Mouse (Mus musculus) midbrain, embryonic 16.5 days (tissue): ENCODE measurements around the gene Hoxa6. TPM values are rescaled to one million over a fixed set of nuclear protein-coding genes. Genes with fewer than 3 reads are reported as not detected.

Source experiments
- ATAC-seq: fragments of 200-750 bp; cut with Nextera tagmentation; 2 replicates; pipeline ENCODE4 v1.8.0; 2017; ENCODE audit warnings: moderate TSS enrichment
- H3K27ac ChIP-seq: fragments of 300-500 bp; sonication (generic); 2 replicates; pipeline ENCODE4 v1.5.1; 2014; ENCODE audit warnings: mild to moderate bottlenecking, low read length, mixed read lengths
- H3K27me3 ChIP-seq: fragments of 300-500 bp; sonication (generic); 2 replicates; pipeline ENCODE4 v1.6.1; 2014; ENCODE audit warnings: low read depth, low read length, mixed read lengths; ENCODE audit not compliant: control insufficient read depth, insufficient read depth
- H3K36me3 ChIP-seq: fragments of 300-500 bp; sonication (generic); 2 replicates; pipeline ENCODE4 v1.6.1; 2014; ENCODE audit warnings: mild to moderate bottlenecking, low read length, moderate library complexity, mixed read lengths; ENCODE audit not compliant: control insufficient read depth, insufficient read depth
- H3K4me1 ChIP-seq: fragments of 300-500 bp; sonication (generic); 2 replicates; pipeline ENCODE4 v1.6.1; 2014; ENCODE audit warnings: mild to moderate bottlenecking, low read length, mixed read lengths; ENCODE audit not compliant: control insufficient read depth, insufficient read depth
- H3K4me2 ChIP-seq: fragments of 300-500 bp; sonication (generic); 2 replicates; pipeline ENCODE4 v1.6.1; 2014; ENCODE audit warnings: mild to moderate bottlenecking, low read length, mixed read lengths
- H3K4me3 ChIP-seq: fragments of 300-500 bp; sonication (generic); 2 replicates; pipeline ENCODE4 v1.5.1; 2014; ENCODE audit warnings: low read depth, mild to moderate bottlenecking, low read length, moderate library complexity, mixed read lengths
- H3K9ac ChIP-seq: fragments of 300-500 bp; sonication (generic); 2 replicates; pipeline ENCODE4 v1.6.1; 2014; ENCODE audit warnings: low read depth, low read length, mixed read lengths
- H3K9me3 ChIP-seq: fragments of 300-500 bp; sonication (generic); replicated peaks from 2 replicates; pipeline ENCODE4 v1.6.1; 2014; ENCODE audit warnings: mild to moderate bottlenecking, low read length, mixed read lengths; ENCODE audit not compliant: control insufficient read depth, poor library complexity, severe bottlenecking
- WGBS: fragments of 180-500 bp; shearing (Covaris S2); extraction: QIAGEN DNeasy Blood & Tissue Kit; methylation state at CpG from one replicate; pipeline ENCODE4 v1.1.7; 2014; 5-methylcytosine and 5-hydroxymethylcytosine counted together
- polyA plus RNA-seq: library from polyadenylated mRNA; unstranded; fragments of >200 nt; fragmentation: Nextera tagmentation; extraction: Ambion mirVana; gene quantifications from 2 replicates; pipeline ENCODE4 v1.2.1, GENCODE M21; 2015

Gene Hoxa6
- polyA plus RNA-seq, 1 experiment from 2014 or later = not detected

DNA sequence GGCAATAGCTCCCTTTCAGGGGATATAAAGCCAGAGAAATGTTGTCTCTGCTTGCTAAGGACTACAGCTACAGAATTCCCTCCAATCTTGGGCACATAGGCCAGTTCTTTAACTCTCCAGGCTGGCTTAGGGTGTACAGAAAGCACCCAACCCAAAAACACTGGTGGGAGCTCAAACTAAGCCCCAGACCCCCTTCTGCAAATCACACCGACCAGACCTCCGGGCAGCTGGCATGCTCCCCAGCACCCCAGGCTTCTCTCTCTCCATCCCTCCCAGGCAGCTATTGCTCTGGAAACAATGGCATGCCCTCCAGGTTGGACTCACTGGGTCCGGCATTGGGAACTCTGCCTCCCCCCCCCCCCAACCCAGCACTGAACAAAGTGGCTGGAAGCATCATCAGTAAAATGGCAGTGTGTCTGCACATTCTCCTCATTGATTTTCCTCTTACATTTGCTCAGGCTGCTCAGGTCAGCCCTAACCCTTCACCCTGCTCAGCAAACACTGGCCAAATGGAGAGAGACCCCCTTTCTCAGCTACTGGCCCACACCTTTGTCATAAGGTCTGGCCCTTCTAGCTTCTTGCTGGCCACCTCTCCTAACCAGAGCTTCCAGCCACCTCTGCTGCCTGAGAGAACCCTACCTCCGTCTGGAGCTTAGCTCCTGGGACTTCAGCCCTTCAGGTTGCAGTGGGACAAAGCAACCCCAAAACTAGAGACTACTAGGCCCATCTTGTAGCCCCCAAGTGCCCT, 29.4 kb downstream of the Hoxa6 start:
- Histone ChIP-seq H3K27ac (no peak overlapping the region), H3K4me2 (no peak overlapping the region), H3K9me3 (no peaks in the 10 kb centered on the region), H3K4me3 (no peak overlapping the region), H3K27me3 (peaks cover 83% of the 10 kb centered on the region), H3K36me3 (no peaks in the 10 kb centered on the region), H3K4me1 (peaks cover 2% of the 10 kb centered on the region; the same call in 1 of the 2 replicates), H3K9ac (no peak overlapping the region)
- WGBS = 6% methylated on average over 4 of the region's 4 CpGs
- no peak for ATAC-seq

DNA sequence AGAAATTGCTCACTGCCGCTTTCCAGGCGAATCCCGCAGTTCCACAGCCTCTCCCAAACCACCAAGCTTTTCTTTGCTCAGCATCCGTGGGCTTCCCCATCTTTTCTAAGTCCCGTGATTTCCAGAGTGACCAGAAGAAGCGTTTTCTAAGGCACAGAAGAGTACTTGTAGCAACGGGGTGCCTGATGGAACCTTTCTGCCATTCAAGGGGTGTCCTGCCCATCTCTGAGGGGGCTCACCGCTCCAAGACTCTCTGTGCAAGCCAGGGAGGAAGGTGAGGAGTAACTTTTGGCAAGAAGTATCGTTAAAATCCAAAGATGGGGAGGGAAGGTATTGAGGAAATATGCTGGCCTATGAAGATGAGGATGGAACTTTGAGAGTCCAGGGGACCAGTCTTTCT, 30.7 kb downstream of the Hoxa6 start:
- H3K27me3 ChIP-seq = peaks cover 82% of the 10 kb centered on the region

DNA sequence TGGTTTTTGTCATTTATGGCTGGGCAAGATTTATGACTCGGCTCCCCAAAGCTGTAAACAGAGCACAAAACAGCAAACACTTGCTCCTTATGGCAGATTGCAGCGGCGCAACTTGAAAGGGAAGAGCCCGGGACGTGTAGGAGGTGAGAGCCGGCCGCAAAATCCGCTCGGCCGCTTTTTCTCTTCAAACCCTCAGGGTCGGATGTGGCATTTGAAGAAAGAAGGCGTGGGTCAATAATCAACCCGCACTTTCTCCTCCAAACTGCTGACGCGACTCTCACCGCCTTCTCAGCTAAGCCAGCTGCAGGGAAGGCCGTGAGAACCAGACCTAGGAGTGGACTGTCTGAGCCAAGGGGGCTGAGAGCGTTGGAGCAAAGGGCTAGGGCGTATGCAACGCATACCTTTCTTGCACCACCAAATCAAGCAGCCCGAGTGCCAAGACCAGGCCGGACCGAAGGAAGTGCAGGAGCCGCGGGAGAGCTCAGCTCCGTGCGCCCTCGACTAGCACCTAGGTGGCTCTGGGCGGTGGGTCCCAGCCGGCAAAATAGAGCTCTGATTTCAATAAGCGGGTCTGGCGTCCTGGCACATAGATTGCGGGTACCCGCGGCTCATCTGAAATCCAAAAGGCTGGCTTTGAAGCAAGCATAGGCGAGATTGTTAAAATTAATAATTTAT, 31.3 kb downstream of the Hoxa6 start, which contains the start of gene 5730596B20Rik:
5730596B20Rik (plus strand) TSS at position 438 of the 675 bp plus-strand sequence.
- Histone ChIP-seq H3K4me3 (no peak within 1 kb of the TSS), H3K4me1 (peaks cover 5% of the 10 kb centered on the region)

More for the DNA sequence above, 30.7 kb downstream of the Hoxa6 start:
- Histone ChIP-seq H3K4me2 (no peak overlapping the region), H3K4me3 (no peak overlapping the region), H3K27ac (no peak overlapping the region), H3K36me3 (no peaks in the 10 kb centered on the region), H3K9ac (no peak overlapping the region), H3K9me3 (no peaks in the 10 kb centered on the region), H3K4me1 (peaks cover 2% of the 10 kb centered on the region; the same call in 1 of the 2 replicates)
- ATAC-seq = no peak
- under 1% methylated on average over 9 of the region's 9 CpGs for WGBS

DNA sequence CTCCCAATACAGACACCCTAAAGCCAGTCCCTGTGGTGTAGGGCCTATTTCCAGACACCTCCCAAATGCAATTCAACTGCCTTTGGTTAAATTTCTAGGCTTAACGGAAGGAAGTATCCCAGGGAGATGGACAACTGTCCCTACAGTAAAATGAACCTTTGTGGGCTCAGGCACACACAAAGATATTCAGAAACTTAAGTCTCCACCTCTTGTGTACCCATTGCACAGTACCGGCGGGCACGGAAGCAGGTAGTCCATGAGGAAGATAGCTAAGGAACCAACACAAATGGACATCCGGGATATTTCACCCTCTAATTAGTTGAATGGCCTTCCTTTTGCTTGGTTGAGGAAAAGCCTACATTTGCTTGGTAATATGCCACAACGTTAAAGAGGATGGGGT, 32.1 kb downstream of the Hoxa6 start:
- Histone ChIP-seq H3K9me3 (no peaks in the 10 kb centered on the region), H3K4me3 (no peak overlapping the region), H3K4me2 (no peak overlapping the region), H3K9ac (no peak overlapping the region), H3K27me3 (peaks cover 82% of the 10 kb centered on the region), H3K36me3 (no peaks in the 10 kb centered on the region), H3K27ac (no peak overlapping the region), H3K4me1 (peaks cover 5% of the 10 kb centered on the region)
- ATAC-seq = no peak
- under 1% methylated on average over 6 of the region's 6 CpGs for WGBS

More for the DNA sequence above, 31.3 kb downstream of the Hoxa6 start, which contains the start of gene 5730596B20Rik:
- peaks cover 82% of the 10 kb centered on the region for H3K27me3 ChIP-seq
- no peak within 1 kb of the TSS for H3K27ac ChIP-seq
- no peaks in the 10 kb centered on the region for H3K36me3 ChIP-seq
- no peaks in the 10 kb centered on the region for H3K9me3 ChIP-seq
- no peak within 1 kb of the TSS for H3K4me2 ChIP-seq
- under 1% methylated on average over 36 of the region's 36 CpGs for WGBS
- no peak within 1 kb of the TSS for H3K9ac ChIP-seq
- no peak for ATAC-seq

DNA sequence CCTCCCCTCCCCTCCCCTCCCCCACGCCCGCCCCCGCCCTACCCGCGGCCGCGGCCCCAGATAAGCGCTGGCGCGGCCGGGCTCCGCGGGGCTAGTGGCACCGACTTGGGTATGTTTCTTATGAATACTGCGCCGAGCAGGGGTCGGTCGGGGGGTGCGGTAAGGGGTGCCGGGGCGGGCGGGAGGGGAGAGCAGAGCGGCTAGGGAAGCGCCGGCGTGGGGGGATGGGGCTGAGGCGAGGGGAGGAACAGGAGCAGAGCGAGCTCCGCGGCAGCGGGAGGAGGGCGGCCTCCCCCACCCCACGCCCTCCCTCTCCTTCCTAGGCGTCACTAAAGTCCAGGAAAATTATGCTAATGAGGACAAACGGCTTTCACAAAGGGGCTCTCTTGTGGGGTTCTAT, 32.7 kb downstream of the Hoxa6 start:
- H3K4me2 ChIP-seq = no peak overlapping the region
- no peak overlapping the region for H3K27ac ChIP-seq
- peaks cover 82% of the 10 kb centered on the region for H3K27me3 ChIP-seq
- H3K4me1 ChIP-seq = peaks cover 5% of the 10 kb centered on the region
- H3K4me3 ChIP-seq = no peak overlapping the region
- H3K36me3 ChIP-seq = no peaks in the 10 kb centered on the region
- H3K9me3 ChIP-seq = no peaks in the 10 kb centered on the region
- 3% methylated on average over 19 of the region's 35 CpGs for WGBS
- no peak for ATAC-seq
- no peak overlapping the region for H3K9ac ChIP-seq

DNA sequence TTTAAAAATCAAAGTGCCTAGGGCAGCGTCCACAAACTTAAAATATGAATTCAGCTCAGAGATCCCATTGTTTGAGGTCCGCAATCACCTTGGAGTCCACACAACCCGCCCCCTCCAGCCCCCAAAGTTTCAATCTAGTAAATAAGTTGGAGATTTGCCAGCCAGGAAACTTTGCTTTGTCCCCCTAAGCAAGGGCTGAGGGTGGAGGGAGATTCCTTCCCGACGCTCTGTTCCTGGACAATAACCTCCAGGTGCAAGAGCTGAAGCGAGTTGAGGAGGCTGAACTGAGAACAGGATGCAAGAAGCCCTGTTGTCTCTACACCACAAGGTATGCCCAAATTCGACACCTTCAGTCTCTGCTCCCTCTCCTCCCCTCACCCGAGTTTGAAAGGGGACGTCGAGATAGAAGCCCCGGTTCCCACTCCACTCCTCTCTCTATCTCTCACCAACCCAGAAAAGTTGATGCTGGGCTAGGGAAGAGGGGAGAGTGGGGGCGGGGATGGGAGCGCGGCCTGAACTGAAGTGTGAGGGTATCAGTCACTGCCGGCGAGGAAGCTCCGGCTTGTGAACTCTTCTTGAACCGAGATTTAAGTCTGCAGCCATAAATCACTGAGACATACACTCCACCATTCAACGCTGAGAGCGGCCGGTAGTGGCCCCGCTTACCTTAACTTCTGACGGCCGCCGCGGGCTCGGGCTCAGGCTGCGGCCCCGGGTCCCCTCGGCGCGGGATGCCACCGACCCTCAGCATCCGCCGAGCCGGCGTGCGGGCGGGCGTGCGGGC, 33.4 kb downstream of the Hoxa6 start:
- Histone ChIP-seq H3K27me3 (peaks cover 82% of the 10 kb centered on the region), H3K4me3 (no peak overlapping the region), H3K36me3 (no peaks in the 10 kb centered on the region), H3K9me3 (no peaks in the 10 kb centered on the region), H3K27ac (no peak overlapping the region), H3K4me1 (peaks cover 5% of the 10 kb centered on the region), H3K9ac (no peak overlapping the region), H3K4me2 (no peak overlapping the region)
- under 1% methylated on average over 41 of the region's 41 CpGs for WGBS
- no peak for ATAC-seq

DNA sequence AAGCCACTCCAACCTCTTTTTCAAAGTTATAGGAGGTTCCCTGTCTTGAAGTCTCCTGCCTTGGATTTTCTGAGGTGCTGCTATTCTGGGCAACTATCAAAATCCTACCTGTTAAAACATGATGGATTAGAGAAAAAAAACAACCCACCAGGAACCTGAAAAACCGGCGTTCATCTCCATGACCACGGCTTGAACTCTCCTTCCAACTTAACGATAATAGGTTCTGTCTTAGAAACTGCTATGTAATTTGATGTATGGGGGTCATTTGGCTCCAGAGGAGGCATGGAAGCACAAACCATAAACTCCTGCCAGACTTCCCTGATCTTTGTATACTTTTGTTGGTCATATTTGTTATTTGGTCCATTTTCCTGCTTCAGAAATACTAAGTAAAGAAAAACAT, 34.9 kb downstream of the Hoxa6 start:
- H3K4me2 ChIP-seq = no peak overlapping the region
- H3K9me3 ChIP-seq = no peaks in the 10 kb centered on the region
- H3K36me3 ChIP-seq = no peaks in the 10 kb centered on the region
- H3K27ac ChIP-seq = no peak overlapping the region
- H3K4me1 ChIP-seq = peaks cover 5% of the 10 kb centered on the region
- no peak overlapping the region for H3K4me3 ChIP-seq
- H3K9ac ChIP-seq = no peak overlapping the region
- peaks cover 74% of the 10 kb centered on the region for H3K27me3 ChIP-seq
- ATAC-seq = no peak
- 5% methylated on average over 4 of the region's 4 CpGs for WGBS

DNA sequence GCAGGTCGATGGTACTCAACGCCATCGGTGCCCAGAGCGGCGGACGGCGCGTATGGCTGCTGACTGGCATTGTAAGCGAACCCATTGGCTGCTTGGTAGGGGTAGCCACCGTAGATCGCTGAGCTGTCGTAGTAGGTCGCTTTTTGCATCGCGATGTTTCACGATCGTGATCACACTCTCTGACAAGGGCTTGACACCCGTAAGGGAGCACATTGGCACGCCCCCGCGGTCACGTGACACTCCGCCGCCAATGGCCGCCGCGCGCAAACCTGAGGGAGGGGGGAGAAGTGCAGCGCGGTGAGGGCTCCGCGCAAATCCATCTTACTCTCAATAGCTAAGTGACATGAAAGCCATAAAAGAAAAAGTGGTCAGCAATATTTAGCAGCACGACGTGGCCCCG, 36.0 kb downstream of the Hoxa6 start:
- peaks cover 5% of the 10 kb centered on the region for H3K4me1 ChIP-seq
- H3K4me3 ChIP-seq = no peak overlapping the region
- 0 out of 2 replicates have a peak overlapping the region, but pooled peaks have one; percentile 5 for H3K4me2 ChIP-seq
- H3K27ac ChIP-seq = no peak overlapping the region
- H3K9ac ChIP-seq = no peak overlapping the region
- no peak for ATAC-seq
- peaks cover 72% of the 10 kb centered on the region for H3K27me3 ChIP-seq
- under 1% methylated on average over 35 of the region's 35 CpGs for WGBS
- H3K9me3 ChIP-seq = no peaks in the 10 kb centered on the region
- H3K36me3 ChIP-seq = no peaks in the 10 kb centered on the region
